Mouse (Mus musculus): Measurements from ENCODE around the gene Efs.

GRCm38 (mm10) chr14:54956533-54956932 is 30.6 kb upstream of the Efs start:
- TF ChIP-seq CTCF (IDR thresholded peaks at IDR 0.05; ENCODE audit: borderline replicate concordance, insufficient read depth, low read depth, low read length), result no peak
- TF ChIP-seq POLR2A (IDR thresholded peaks at IDR 0.05; ENCODE audit: borderline replicate concordance, insufficient read depth, low read length), result no peak
